Mouse (Mus musculus) neutrophil, adult 83 days (primary cell): ENCODE results near the gene Hal. TPM values are rescaled to one million over a fixed set of nuclear protein-coding genes. Genes with fewer than 3 reads are reported as not detected.

ENCODE experiments used
- total RNA-seq, 2 experiments: library from RNA; stranded (reverse); gene quantifications; one replicate each; pipeline ENCODE4 v1.2.4; 2023

Hal gene
- total RNA-seq, result 1 to 10 TPM; 7.1 to 8.4 TPM

DNA sequence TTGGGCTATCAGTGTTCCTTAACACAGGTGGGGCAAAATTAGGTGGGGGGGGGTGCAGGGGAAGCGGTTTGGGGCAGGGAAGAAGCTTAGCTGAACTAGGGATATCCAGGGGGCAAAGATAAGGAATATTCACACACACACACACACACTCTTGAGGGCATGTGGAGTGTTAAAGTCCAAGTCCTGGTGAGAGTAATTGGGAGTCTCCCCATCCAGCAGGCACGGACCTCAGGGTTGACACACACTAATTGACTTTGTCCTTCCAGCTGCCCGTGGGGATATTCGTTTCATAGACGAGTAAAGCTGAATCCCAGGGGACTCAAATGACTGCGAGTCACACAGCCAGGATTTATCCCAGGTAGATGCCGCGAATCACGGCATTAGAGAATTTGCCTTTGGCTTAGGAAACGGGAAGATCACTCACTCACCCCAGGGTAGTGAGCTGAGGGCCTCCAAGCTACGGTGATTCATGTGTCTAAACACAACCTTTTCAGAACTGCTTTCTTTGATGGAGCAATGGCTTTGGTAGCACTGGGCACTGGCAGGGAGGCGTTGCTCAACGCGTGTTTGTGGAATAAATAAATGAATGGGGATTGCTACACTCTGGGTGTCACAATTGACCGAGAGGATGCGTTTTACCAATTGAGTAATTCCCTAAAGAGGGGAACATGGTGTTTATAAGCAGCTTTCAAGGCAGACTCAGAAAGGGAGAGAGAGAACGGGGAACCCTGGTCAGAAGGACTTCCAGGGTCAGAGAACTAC is at the start of gene Hal:
Gene Hal (plus strand): TSS at position 703 of the 762 bp plus-strand sequence.

GRCm38 (mm10) chr10:93539775-93540430 is 51.3 kb downstream of the Hal start, which contains the start of gene Amdhd1:
Gene Amdhd1, minus strand, starts transcription at chr10:93540033.

DNA sequence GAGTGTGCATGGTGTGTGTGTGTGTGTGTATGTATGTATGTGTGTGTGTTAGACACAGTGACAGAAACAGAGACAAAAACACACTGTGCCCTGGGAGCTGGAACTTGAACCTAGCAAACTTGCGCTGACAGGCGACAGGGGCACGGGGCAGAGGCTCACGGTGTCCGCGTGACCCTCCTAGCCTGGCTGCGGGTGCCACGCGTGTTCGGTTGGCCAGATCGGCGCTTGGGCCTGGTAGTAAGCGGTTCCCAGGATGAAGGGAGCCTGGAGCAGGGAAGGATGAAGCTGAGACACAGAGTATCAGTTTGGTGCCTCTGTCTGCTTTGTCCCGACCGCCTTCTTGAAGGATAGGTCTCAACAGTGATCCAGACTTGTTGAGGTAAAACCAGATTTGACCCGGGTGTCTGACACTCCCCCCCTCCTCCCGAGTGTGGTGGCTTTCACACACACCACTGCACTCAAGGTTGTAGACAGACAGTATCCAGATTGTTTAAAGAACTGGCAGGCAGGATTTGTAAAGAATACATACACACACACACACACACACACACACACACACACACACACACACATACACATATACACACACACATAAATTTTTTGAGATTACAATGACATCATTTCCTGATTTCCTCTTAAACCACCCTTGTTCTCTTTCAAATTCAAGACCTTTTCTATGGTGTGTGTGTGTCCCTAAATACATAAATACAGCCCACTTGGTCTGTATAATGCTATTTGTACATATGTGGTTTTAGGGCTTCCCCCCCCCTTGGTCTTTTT is 52.1 kb downstream of the Hal start, which contains the start of gene Ccdc38:
Gene Ccdc38 (plus strand): TSS at position 202 of the 780 bp plus-strand sequence.

Other genes with a start within 250 kb of the Hal start
- 10 to 100 TPM; 22.5 to 24.8 TPM for gene Elk3, start 177.6 kb upstream of the Hal start, total RNA-seq
- gene Lta4h, start 35.4 kb upstream of the Hal start, total RNA-seq, result 100 to 1,000 TPM; 484 to 508 TPM
- not detected for gene Amdhd1, start 51.3 kb downstream of the Hal start, total RNA-seq
- not detected for gene Ccdc38, start 51.9 kb downstream of the Hal start, total RNA-seq
- 10 to 100 TPM; 13.3 to 21.3 TPM for gene Snrpf, start 100.9 kb downstream of the Hal start, total RNA-seq
- 1 to 10 TPM in 1 of 2 experiments, under 1 TPM in 1; 0.93 to 1.1 TPM for gene Ntn4, start 151.9 kb downstream of the Hal start, total RNA-seq